Mouse (Mus musculus) liver, postnatal 0 days (tissue): ENCODE data around the gene Hnrnpk.

Experiments used
- CTCF ChIP-seq: sonication (generic); IDR thresholded peaks from 2 replicates; pipeline ENCODE4 v1.5.1; 2016; ENCODE audit warnings: antibody characterized with exemption, low read depth
- EP300 ChIP-seq: IDR thresholded peaks from 2 replicates; pipeline ENCODE4 v1.6.1; 2016; ENCODE audit warnings: antibody characterized with exemption, low read depth, mild to moderate bottlenecking

GRCm38 (mm10) chr13:58367641-58368040, 35.5 kb downstream of the Hnrnpk start:
- TF ChIP-seq CTCF (no peak), EP300 (no peak)
